Mouse (Mus musculus) testis, adult 2 months (tissue): Measurements from ENCODE around the gene Tgfbi. TPM values are rescaled to one million over a fixed set of nuclear protein-coding genes. Genes with fewer than 3 reads are reported as not detected.

Experiments used
- H3K27ac ChIP-seq: fragments of 200-500 bp; 2 replicates; pipeline ENCODE4 v1.5.1; 2012; ENCODE audit warnings: low read depth, low read length; ENCODE audit not compliant: control insufficient read depth, insufficient read depth
- H3K27me3 ChIP-seq: fragments of 200-500 bp; 2 replicates; pipeline ENCODE4 v1.6.1; 2012; ENCODE audit warnings: mild to moderate bottlenecking, low read length, moderate library complexity; ENCODE audit not compliant: control insufficient read depth, insufficient read depth
- H3K36me3 ChIP-seq: fragments of 200-500 bp; 2 replicates; pipeline ENCODE4 v1.6.1; 2012; ENCODE audit warnings: mild to moderate bottlenecking, low read length; ENCODE audit not compliant: control insufficient read depth, insufficient read depth
- H3K4me1 ChIP-seq: fragments of 200-500 bp; 2 replicates; pipeline ENCODE4 v1.6.1; 2012; ENCODE audit warnings: low read length; ENCODE audit not compliant: control insufficient read depth, insufficient read depth
- H3K4me3 ChIP-seq: fragments of 200-500 bp; 2 replicates; pipeline ENCODE4 v1.5.1; 2012; ENCODE audit warnings: low read depth, mild to moderate bottlenecking, low read length, moderate library complexity, mixed read lengths; ENCODE audit not compliant: control insufficient read depth
- CTCF ChIP-seq: fragments of 200-500 bp; IDR thresholded peaks from 2 replicates; pipeline ENCODE4 v1.5.1; 2012; ENCODE audit warnings: low read depth, mild to moderate bottlenecking, inconsistent platforms, low read length, moderate library complexity; ENCODE audit not compliant: control insufficient read depth, insufficient read depth, insufficient replicate concordance
- POLR2A ChIP-seq: fragments of 200-500 bp; IDR thresholded peaks from 2 replicates; pipeline ENCODE4 v1.6.1; 2012; ENCODE audit warnings: low read depth, mild to moderate bottlenecking, inconsistent platforms, low read length, moderate library complexity; ENCODE audit not compliant: control insufficient read depth
- polyA plus RNA-seq: library from polyadenylated mRNA; depleted of rRNA; stranded (reverse); fragments of >200 nt; gene quantifications from 2 replicates; pipeline ENCODE4 v1.2.3, GENCODE M21; 2012

Tgfbi gene
- polyA plus RNA-seq, 1 experiment, result 10.4 TPM

DNA sequence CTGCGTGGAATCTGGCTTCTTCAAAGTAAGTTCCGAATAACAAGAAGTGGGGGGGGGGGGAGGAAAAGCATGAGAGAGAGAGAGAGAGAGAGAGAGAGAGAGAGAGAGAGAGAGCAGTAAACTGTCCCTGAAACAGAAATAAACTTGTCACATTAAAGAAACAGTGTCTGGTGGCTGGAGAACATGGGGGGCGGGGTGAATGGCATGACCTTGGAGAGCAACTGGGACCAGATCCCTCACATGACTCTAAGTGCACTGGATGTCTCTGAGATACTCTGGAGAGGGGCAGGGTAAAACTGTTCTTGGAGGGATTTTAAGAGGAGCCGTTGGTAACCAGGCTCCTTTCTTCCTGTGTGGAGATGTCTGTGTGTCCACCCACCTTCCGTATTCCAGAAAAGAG lies 19.1 kb upstream of the Tgfbi start:
- Histone ChIP-seq H3K27ac (no peak overlapping the region; the same call in 1 of the 2 replicates), H3K36me3 (no peaks in the 10 kb centered on the region), H3K4me1 (peaks cover 2% of the 10 kb centered on the region; the same call in 1 of the 2 replicates), H3K27me3 (no peaks in the 10 kb centered on the region), H3K4me3 (no peak overlapping the region)
- no peak for TF ChIP-seq CTCF
- TF ChIP-seq POLR2A, result no peak

DNA sequence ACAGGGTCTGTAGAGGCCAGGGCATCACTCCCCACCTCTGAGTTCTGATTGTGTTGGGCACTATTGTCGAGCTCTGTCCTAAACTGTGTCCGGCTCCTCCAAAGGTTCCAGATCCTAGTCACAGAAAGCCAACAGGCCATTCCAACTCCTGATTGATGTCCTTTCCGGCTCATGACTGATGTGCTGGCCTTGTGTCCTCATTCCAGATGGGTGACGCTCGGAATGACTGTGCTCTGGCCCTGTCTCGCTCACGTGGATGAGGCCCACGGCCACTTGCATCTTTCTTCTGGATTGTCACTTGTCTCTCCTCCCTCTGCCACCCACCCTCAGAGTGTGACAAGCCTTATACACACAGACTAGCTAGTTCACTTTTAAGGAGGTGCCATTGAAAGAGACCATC lies 18.1 kb upstream of the Tgfbi start:
- no peak for TF ChIP-seq CTCF
- TF ChIP-seq POLR2A, result no peak
- no peak overlapping the region for H3K4me3 ChIP-seq
- H3K36me3 ChIP-seq, result no peaks in the 10 kb centered on the region
- H3K27ac ChIP-seq, result no peak overlapping the region
- H3K27me3 ChIP-seq, result no peaks in the 10 kb centered on the region
- peaks cover 2% of the 10 kb centered on the region; the same call in 1 of the 2 replicates for H3K4me1 ChIP-seq

GRCm38 (mm10) chr13:56591939-56592338 lies 17.4 kb upstream of the Tgfbi start:
- no peak overlapping the region for H3K27ac ChIP-seq
- no peaks in the 10 kb centered on the region for H3K36me3 ChIP-seq
- no peak for TF ChIP-seq POLR2A
- no peak for TF ChIP-seq CTCF
- peaks cover 2% of the 10 kb centered on the region; the same call in 1 of the 2 replicates for H3K4me1 ChIP-seq
- no peak overlapping the region for H3K4me3 ChIP-seq
- H3K27me3 ChIP-seq, result no peaks in the 10 kb centered on the region

DNA sequence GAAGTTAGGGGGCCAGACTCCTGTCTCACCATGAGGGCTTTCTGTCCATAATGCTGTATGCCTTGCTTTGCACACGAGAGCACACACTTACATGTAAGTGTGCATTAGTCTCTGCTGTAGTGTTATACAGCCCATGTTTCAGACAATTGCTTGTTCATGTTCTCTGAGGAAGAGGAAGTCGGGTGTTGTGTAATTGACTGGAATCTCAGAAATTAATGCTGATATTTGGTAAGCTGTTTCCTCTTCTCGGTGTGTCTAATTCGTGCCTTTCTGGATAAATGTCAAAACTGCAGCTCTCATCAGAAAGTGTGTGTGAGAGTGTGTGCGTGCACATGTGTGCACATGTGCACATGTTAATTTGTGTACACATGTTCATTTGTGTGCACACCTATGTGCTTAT lies 16.1 kb upstream of the Tgfbi start:
- no peak for TF ChIP-seq CTCF
- TF ChIP-seq POLR2A, result no peak
- H3K4me1 ChIP-seq, result peaks cover 2% of the 10 kb centered on the region; the same call in 1 of the 2 replicates

GRCm38 (mm10) chr13:56593961-56594391 lies 15.3 kb upstream of the Tgfbi start:
- Histone ChIP-seq H3K4me1 (peaks cover 2% of the 10 kb centered on the region; the same call in 1 of the 2 replicates), H3K36me3 (no peaks in the 10 kb centered on the region), H3K4me3 (no peak overlapping the region), H3K27me3 (no peaks in the 10 kb centered on the region), H3K27ac (no peak overlapping the region)
- TF ChIP-seq CTCF (no peak), POLR2A (no peak)

More for the DNA sequence above, 16.1 kb upstream of the Tgfbi start:
- no peak overlapping the region for H3K4me3 ChIP-seq
- H3K27ac ChIP-seq, result no peak overlapping the region
- H3K27me3 ChIP-seq, result no peaks in the 10 kb centered on the region
- H3K36me3 ChIP-seq, result no peaks in the 10 kb centered on the region

GRCm38 (mm10) chr13:56595246-56595645 lies 14.1 kb upstream of the Tgfbi start:
- Histone ChIP-seq H3K27me3 (no peaks in the 10 kb centered on the region), H3K4me3 (no peak overlapping the region), H3K27ac (no peak overlapping the region), H3K36me3 (no peaks in the 10 kb centered on the region), H3K4me1 (peaks cover 2% of the 10 kb centered on the region; the same call in 1 of the 2 replicates)
- no peak for TF ChIP-seq CTCF
- no peak for TF ChIP-seq POLR2A

DNA sequence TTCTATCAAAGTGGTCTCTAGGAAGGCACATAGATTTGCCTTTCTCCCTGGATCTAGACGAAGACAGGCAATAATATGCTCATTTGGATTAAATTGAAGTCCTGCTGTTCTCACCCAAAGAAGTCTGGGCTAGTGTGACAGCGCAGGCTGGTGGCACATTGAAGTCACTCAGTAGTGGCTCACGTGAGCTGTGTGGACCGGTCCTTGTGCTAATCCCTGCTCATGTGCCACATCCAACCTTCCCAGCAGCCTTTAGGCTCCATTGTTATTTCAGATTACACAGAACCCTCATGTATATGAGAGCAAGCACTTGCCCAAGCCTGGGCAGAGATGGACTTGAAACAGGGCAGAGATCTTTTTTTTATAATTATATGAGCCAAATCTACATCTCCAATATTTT lies 12.0 kb upstream of the Tgfbi start:
- H3K36me3 ChIP-seq, result no peaks in the 10 kb centered on the region
- H3K4me3 ChIP-seq, result peak overlapping the region; percentile 44
- no peaks in the 10 kb centered on the region; the same call in 1 of the 2 replicates for H3K4me1 ChIP-seq
- TF ChIP-seq CTCF (no peak), POLR2A (no peak)
- H3K27ac ChIP-seq, result no peak overlapping the region
- H3K27me3 ChIP-seq, result no peaks in the 10 kb centered on the region
